Mouse (Mus musculus) midbrain, embryonic 14.5 days (tissue): ENCODE results near the gene Eps8. TPM values are rescaled to one million over a fixed set of nuclear protein-coding genes. Genes with fewer than 3 reads are reported as not detected.

Experiments
- ATAC-seq: fragments of 200-750 bp; cut with Nextera tagmentation; 2 replicates; pipeline ENCODE4 v1.8.0; 2017; ENCODE audit warnings: moderate number of reproducible peaks, moderate library complexity; ENCODE audit not compliant: low FRiP score, low TSS enrichment
- DNase-seq: peaks from one replicate; pipeline ENCODE4 v3.0.0-alpha.2; 2015
- H3K27ac ChIP-seq: fragments of 300-500 bp; sonication (generic); replicated peaks from 2 replicates; pipeline ENCODE4 v1.5.1; 2014; ENCODE audit warnings: mild to moderate bottlenecking, low read depth, low read length, moderate library complexity
- H3K27me3 ChIP-seq: fragments of 300-500 bp; sonication (generic); 2 replicates; pipeline ENCODE4 v1.6.1; 2014; ENCODE audit warnings: low read length, control low read depth, mixed read lengths; ENCODE audit not compliant: control insufficient read depth, insufficient read depth
- H3K36me3 ChIP-seq: fragments of 300-500 bp; sonication (generic); 2 replicates; pipeline ENCODE4 v1.6.1; 2014; ENCODE audit warnings: low read length, control low read depth; ENCODE audit not compliant: control insufficient read depth, insufficient read depth
- H3K4me1 ChIP-seq: fragments of 300-500 bp; sonication (generic); 2 replicates; pipeline ENCODE4 v1.6.1; 2014; ENCODE audit warnings: mild to moderate bottlenecking, antibody characterized with exemption, low read length, control low read depth; ENCODE audit not compliant: control insufficient read depth, insufficient read depth
- H3K4me2 ChIP-seq: fragments of 300-500 bp; sonication (generic); 2 replicates; pipeline ENCODE4 v1.6.1; 2014; ENCODE audit warnings: mild to moderate bottlenecking, low read length, moderate library complexity
- H3K4me3 ChIP-seq: fragments of 300-500 bp; sonication (generic); replicated peaks from 2 replicates; pipeline ENCODE4 v1.5.1; 2014; ENCODE audit warnings: low read depth, low read length
- H3K9ac ChIP-seq: fragments of 300-500 bp; sonication (generic); replicated peaks from 2 replicates; pipeline ENCODE4 v1.6.1; 2014; ENCODE audit warnings: mild to moderate bottlenecking, low read length, moderate library complexity
- H3K9me3 ChIP-seq: fragments of 300-500 bp; sonication (generic); 2 replicates; pipeline ENCODE4 v1.6.1; 2016; ENCODE audit warnings: low read length, control low read depth, mixed read lengths; ENCODE audit not compliant: control insufficient read depth
- WGBS: fragments of 180-500 bp; shearing (Covaris S2); extraction: QIAGEN DNeasy Blood & Tissue Kit; methylation state at CpG from one replicate; pipeline ENCODE4 v1.1.7; 2014; 5-methylcytosine and 5-hydroxymethylcytosine counted together
- polyA plus RNA-seq: library from polyadenylated mRNA; unstranded; fragments of >200 nt; fragmentation: Nextera tagmentation; extraction: Ambion mirVana; gene quantifications from 2 replicates; pipeline ENCODE4 v1.2.1, GENCODE M21; 2014

The Eps8 gene
- polyA plus RNA-seq, 1 experiment from 2014 or later, result 19.2 TPM

DNA sequence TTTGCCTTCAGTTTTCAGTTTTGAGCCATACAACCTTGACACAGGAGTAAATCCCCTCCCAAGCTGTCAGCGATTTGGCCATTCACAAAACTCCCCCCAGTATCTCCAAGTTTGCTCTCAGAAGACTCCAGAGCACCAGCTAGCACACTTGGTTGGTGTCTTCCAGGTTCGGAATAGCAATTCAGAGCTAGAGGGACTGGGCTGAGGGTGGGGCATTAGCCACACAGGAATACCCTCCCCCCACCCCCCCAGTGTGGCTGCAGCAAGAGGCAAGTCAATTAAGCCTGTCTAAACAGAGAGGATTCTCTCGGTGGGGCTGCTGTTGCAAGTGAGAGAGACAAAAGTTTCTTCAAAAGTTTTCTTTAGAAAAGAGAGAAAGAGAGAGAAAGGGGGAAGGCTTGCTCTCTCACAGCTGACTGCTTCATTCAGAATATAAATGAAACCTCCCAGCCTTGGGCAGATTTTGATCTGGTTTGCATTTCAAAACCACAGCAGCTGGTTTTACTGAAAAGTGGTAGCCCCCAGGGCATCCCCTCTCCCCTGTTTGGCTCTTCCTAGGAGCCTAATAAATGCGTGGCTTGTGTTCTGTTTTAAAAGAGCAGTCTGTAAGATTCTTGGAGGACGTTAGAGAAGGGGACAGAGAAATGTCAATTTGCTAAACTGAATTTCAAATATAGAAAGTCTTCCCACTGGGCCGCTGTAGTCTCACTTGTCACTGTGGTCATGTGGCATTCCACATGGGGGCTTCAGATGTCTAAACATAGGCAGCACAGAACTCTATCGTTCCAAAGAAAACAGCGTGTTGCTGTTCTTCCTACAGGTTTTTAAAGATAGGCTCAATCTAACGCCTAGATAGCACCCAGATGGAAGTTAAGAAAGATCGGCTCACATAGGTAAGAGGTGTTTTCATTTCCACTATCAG lies 112.2 kb downstream of the Eps8 start:
- Histone ChIP-seq H3K36me3 (no peaks in the 10 kb centered on the region), H3K27me3 (no peaks in the 10 kb centered on the region), H3K9ac (no peak overlapping the region), H3K4me1 (peaks cover 17% of the 10 kb centered on the region; the same call in 1 of the 2 replicates), H3K9me3 (no peaks in the 10 kb centered on the region), H3K4me3 (no peak overlapping the region), H3K27ac (0 out of 2 replicates have a peak overlapping the region, but pooled peaks have one; percentile 1), H3K4me2 (peak overlapping the region; percentile 18; the same call in 1 of the 2 replicates)
- DNase-seq (peak; percentile 79), ATAC-seq (peak; percentile 61; the same call in 1 of the 2 replicates)
- 1% methylated on average over 10 of the region's 10 CpGs for WGBS

DNA sequence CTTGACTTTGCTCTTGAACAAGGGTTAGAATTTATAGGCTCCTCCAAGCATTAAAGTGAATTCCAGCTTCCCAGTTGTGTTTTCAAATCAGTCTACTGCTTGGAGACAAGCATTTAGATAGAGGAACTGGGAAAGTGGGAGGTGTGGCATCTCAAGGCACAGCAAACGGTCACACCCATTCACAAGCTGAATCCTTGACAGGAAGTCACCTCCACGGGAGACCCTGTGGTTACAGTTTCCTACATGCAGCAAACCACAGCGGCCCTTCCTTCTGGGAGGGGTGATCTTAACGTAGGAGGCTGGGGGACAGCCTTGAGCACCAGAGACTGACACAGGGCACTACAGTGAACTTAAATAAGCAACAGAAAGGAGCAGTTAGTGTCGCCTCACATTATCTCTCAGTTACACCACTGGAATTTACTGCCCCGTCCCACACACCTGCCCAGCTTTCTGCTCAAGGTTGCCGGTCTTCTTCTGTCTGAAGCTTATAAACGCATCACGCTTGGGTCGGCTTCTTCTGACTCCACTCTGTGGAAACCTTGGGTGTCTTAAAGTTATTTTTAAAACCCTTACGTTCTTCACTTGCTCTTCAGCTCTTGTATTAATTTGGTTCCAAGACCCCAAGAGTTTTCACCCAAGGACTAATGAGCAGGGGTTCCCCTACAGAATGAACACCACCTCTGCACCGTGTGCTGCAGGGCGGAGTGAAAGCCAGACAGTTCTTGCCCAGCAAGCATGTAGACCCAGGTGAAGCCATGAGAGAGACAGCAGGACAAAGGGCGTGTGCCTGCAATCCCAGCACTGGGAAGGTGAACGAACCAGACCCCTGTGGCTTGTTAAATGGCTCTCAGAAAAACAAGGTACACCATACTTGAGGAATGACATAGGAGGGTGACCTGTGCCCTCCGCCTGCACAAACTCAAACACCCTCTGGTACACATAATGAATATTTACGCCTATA lies 113.2 kb downstream of the Eps8 start:
- Histone ChIP-seq H3K9me3 (no peaks in the 10 kb centered on the region), H3K4me2 (no peak overlapping the region), H3K36me3 (no peaks in the 10 kb centered on the region), H3K27ac (no peak overlapping the region), H3K4me1 (peaks cover 17% of the 10 kb centered on the region; the same call in 1 of the 2 replicates), H3K27me3 (no peaks in the 10 kb centered on the region), H3K9ac (no peak overlapping the region), H3K4me3 (no peak overlapping the region)
- no peak for ATAC-seq
- no peak for DNase-seq
- WGBS, result 54% methylated on average over 17 of the region's 17 CpGs

DNA sequence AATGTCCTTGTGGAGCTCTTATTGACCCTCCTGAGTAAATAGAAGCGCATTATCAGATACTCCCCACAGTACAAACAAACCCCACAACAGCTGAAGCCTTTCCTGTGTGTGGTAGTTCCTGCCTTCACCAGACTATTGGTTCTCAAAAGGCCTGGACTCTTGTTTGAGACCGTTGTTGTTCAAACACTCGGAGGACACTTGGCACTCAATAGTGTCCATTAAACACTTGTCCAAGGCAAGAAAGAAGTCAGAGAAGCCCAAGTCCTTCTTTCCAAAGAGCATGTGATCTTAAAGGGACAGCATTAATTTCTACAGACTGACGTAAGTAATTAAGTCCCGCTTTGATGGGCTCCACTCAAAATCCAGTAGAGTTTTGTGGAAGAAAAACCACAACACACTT lies 113.9 kb downstream of the Eps8 start:
- Histone ChIP-seq H3K36me3 (no peaks in the 10 kb centered on the region), H3K27ac (no peak overlapping the region), H3K4me2 (no peak overlapping the region), H3K4me1 (peaks cover 17% of the 10 kb centered on the region; the same call in 1 of the 2 replicates), H3K27me3 (no peaks in the 10 kb centered on the region), H3K4me3 (no peak overlapping the region), H3K9ac (no peak overlapping the region), H3K9me3 (0 out of 2 replicates have a peak, but pooled peaks cover 2% of the 10 kb centered on the region)
- ATAC-seq, result no peak
- DNase-seq, result no peak
- 88% methylated on average over 5 of the region's 5 CpGs for WGBS

DNA sequence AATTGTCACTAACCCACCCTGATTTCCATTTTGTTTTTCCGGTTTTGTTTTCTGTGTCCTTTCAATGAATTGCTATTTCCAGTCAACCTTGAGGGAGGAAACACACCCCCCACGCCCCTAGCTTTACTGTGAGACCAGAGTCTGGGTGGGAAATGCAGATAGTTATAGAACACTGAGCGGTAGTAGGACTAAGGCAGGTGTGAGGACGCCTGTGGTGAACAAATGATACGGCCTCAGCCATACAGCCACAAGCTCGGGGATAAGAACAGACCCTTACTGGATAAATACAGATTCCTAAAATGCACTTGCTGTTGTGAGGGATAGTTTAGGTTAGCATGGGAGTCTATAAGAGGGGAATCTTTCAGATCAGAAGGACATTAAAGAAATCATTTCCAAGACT lies 114.3 kb downstream of the Eps8 start:
- no peaks in the 10 kb centered on the region for H3K36me3 ChIP-seq
- 89% methylated on average over 6 of the region's 6 CpGs for WGBS
- H3K9me3 ChIP-seq, result 0 out of 2 replicates have a peak, but pooled peaks cover 5% of the 10 kb centered on the region
- no peak overlapping the region for H3K4me3 ChIP-seq
- DNase-seq, result no peak
- H3K4me1 ChIP-seq, result peaks cover 17% of the 10 kb centered on the region; the same call in 1 of the 2 replicates
- H3K9ac ChIP-seq, result no peak overlapping the region
- H3K4me2 ChIP-seq, result no peak overlapping the region
- no peaks in the 10 kb centered on the region for H3K27me3 ChIP-seq
- no peak for ATAC-seq
- no peak overlapping the region for H3K27ac ChIP-seq

DNA sequence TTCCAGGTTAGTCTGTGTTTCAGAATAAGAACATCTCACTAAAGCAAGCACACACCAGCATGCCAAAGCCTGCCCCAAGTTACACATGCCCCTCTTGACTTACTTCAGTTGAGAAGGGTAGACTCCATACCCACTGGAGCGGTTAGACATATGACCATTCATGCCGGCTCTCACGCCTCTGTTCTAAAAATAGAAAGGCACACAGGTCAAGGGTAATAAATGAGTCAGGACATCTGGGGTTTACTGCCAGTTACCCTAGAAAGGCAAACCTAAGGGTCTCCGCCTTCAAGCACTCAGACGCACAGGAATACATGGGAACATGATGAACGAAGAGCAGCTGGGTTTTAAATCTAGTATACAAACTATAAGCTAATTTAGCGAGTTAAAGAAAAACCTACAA lies 115.5 kb downstream of the Eps8 start:
- DNase-seq (no peak), ATAC-seq (no peak)
- H3K4me3 ChIP-seq, result no peak overlapping the region
- H3K9me3 ChIP-seq, result 0 out of 2 replicates have a peak, but pooled peaks cover 5% of the 10 kb centered on the region
- H3K4me1 ChIP-seq, result peaks cover 17% of the 10 kb centered on the region; the same call in 1 of the 2 replicates
- no peak overlapping the region for H3K27ac ChIP-seq
- no peaks in the 10 kb centered on the region for H3K27me3 ChIP-seq
- no peak overlapping the region for H3K9ac ChIP-seq
- H3K36me3 ChIP-seq, result no peaks in the 10 kb centered on the region
- WGBS, result 90% methylated on average over 7 of the region's 7 CpGs
- H3K4me2 ChIP-seq, result no peak overlapping the region

DNA sequence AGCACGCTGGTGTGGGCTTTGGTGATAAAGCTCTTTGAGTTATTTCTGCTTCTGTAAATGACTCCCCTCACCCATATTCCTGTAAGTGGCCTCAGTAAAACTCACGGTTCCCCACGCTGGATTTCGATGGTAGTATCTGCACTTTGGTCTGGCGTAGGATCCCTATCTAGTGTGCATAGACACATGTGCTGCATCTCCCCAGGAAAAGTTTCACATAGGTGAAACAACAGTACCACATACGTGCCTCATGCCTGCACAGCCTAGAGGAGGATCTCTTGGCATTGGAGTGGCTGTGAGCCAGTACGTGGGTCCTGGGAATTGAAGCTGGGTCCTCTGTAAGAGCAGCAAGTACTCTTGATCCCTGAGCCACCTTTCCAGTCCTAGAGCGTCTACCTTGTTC lies 121.9 kb downstream of the Eps8 start:
- 0 out of 2 replicates have a peak, but pooled peaks cover 5% of the 10 kb centered on the region for H3K9me3 ChIP-seq
- no peaks in the 10 kb centered on the region for H3K4me1 ChIP-seq
- H3K27ac ChIP-seq, result no peak overlapping the region
- no peak overlapping the region for H3K4me2 ChIP-seq
- no peak overlapping the region for H3K9ac ChIP-seq
- ATAC-seq, result no peak
- DNase-seq, result no peak
- no peaks in the 10 kb centered on the region for H3K27me3 ChIP-seq
- H3K4me3 ChIP-seq, result no peak overlapping the region
- H3K36me3 ChIP-seq, result no peaks in the 10 kb centered on the region
- 94% methylated on average over 8 of the region's 8 CpGs for WGBS

DNA sequence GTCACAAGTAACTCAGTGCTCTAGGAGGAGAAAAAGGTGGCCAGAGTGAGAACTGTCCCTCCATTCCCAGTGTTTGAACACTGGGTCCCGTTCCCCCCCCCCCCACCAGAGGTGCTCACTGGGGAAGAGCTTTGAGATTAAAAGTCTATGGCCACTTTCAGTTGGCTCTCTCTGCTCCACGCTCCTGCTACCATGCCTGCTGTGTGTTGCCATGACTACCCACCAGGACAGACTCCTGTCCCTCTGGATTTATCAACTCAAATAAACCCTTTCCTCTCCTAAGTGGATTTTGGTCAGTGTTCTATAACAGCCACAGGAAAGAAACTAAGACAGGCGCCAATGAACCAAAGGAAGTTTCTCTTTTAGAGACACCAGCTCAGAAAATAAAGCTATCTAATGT lies 128.9 kb downstream of the Eps8 start:
- H3K4me2 ChIP-seq, result no peak overlapping the region
- 0% methylated on average over 3 of the region's 3 CpGs for WGBS
- H3K36me3 ChIP-seq, result no peaks in the 10 kb centered on the region
- H3K9me3 ChIP-seq, result no peaks in the 10 kb centered on the region
- no peak overlapping the region for H3K27ac ChIP-seq
- DNase-seq, result peak; percentile 57
- H3K27me3 ChIP-seq, result no peaks in the 10 kb centered on the region
- peak; percentile 53; the same call in 1 of the 2 replicates for ATAC-seq
- peaks cover 12% of the 10 kb centered on the region; the same call in 1 of the 2 replicates for H3K4me1 ChIP-seq
- H3K9ac ChIP-seq, result no peak overlapping the region
- no peak overlapping the region for H3K4me3 ChIP-seq

DNA sequence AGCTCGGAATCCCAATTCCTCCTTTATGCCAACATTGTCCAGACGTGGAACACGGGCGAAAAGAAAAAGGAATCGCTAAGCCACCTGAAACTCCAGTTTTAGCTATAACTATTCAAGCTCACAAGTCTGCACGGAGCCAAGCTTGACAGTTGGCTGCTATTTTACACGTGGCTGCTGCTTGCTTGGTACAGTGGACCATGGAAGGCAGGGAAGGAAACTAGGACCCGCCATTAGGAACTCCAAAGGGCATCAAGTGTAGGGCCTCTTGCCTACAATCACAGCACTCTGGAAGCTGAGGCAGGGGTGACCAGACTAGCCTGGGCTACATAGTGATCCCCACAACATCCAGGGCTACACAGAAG lies 134.4 kb downstream of the Eps8 start:
- 0 out of 2 replicates have a peak overlapping the region, but pooled peaks have one; percentile 20 for H3K27ac ChIP-seq
- H3K4me3 ChIP-seq, result no peak overlapping the region
- no peaks in the 10 kb centered on the region for H3K27me3 ChIP-seq
- H3K36me3 ChIP-seq, result no peaks in the 10 kb centered on the region
- no peak for DNase-seq
- no peak overlapping the region for H3K4me2 ChIP-seq
- H3K4me1 ChIP-seq, result 0 out of 2 replicates have a peak, but pooled peaks cover 4% of the 10 kb centered on the region
- H3K9ac ChIP-seq, result no peak overlapping the region
- no peaks in the 10 kb centered on the region for H3K9me3 ChIP-seq
- WGBS, result 83% methylated on average over 8 of the region's 8 CpGs
- no peak for ATAC-seq
